9 mouse cellular contexts compared by ENCODE assay signal in genomic region chr10:79703541-79703940, GRCm38 (mm10). TPM values are rescaled to one million over a fixed set of nuclear protein-coding genes. Genes with fewer than 3 reads are reported as not detected.
DNase-seq lines count a peak whose midpoint lies in the region; ATAC-seq and TF ChIP-seq lines count a peak whose summit lies in the region.
"Had no signal": no experiment of that assay in that cellular context is flagged by ENCODE, and none has a peak within 500 bp of the region (broad histone marks: within the 10 kb centered on the region; RNA-seq: fewer than 3 reads in every experiment).

No protein-coding gene starts in this region.

- no peak for TF ChIP-seq POLR2A in cerebellum, adult 2 months (IDR thresholded peaks at IDR 0.05; ENCODE audit: borderline replicate concordance, insufficient read depth, low read length)
- TF ChIP-seq POLR2A in olfactory bulb, adult 2 months (IDR thresholded peaks at IDR 0.05; ENCODE audit: insufficient read depth, low read depth, low read length): no peak

- no peak overlapping the region for H3K27ac ChIP-seq in cerebellum, adult 2 months (ENCODE audit: insufficient read depth, low read length)
- 0 out of 2 replicates have a peak overlapping the region, but pooled peaks have one; percentile 54 for H3K27ac ChIP-seq in lung, postnatal 0 days (ENCODE audit: low read length)
- peak overlapping the region; percentile 37; the same call in 1 of the 2 replicates for H3K27ac ChIP-seq in limb, embryonic 12.5 days
- peak overlapping the region; percentile 48; the same call in 1 of the 2 replicates for H3K27ac ChIP-seq in olfactory bulb, adult 2 months (ENCODE audit: insufficient read depth, low read depth, low read length)

- ATAC-seq in lung, postnatal 0 days: no peak
- ATAC-seq in limb, embryonic 12.5 days (ENCODE audit: insufficient number of reproducible peaks, insufficient read depth, low FRiP score, low TSS enrichment, low read depth): no peak

- 76% methylated on average over 10 of the region's 10 CpGs for WGBS in cerebellum, adult 2 months
- WGBS in lung, postnatal 0 days: 75% methylated on average over 10 of the region's 10 CpGs
- WGBS in limb, embryonic 12.5 days: 75% methylated on average over 10 of the region's 10 CpGs
- WGBS in olfactory bulb, adult 2 months: 61% methylated on average over 10 of the region's 10 CpGs

- peak overlapping the region; percentile 58 for H3K4me2 ChIP-seq in lung, postnatal 0 days (replicated peaks; ENCODE audit: low read depth, low read length)
- peak overlapping the region; percentile 98 for H3K4me2 ChIP-seq in limb, embryonic 12.5 days

- H3K36me3 ChIP-seq in lung, postnatal 0 days (ENCODE audit: insufficient read depth, low read length): no peaks in the 10 kb centered on the region
- peaks cover 25% of the 10 kb centered on the region for H3K36me3 ChIP-seq in limb, embryonic 12.5 days

- no peaks in the 10 kb centered on the region for H3K27me3 ChIP-seq in cerebellum, adult 2 months (ENCODE audit: control insufficient read depth, insufficient read depth, low read length)
- no peaks in the 10 kb centered on the region for H3K27me3 ChIP-seq in lung, postnatal 0 days (replicated peaks; ENCODE audit: insufficient read depth, low read length)
- H3K27me3 ChIP-seq in limb, embryonic 12.5 days: no peaks in the 10 kb centered on the region

- H3K4me3 ChIP-seq in cerebellum, adult 2 months (replicated peaks; ENCODE audit: insufficient read depth, low read depth, low read length): no peak overlapping the region
- no peak overlapping the region; the same call in 1 of the 2 replicates for H3K4me3 ChIP-seq in lung, postnatal 0 days (ENCODE audit: low read depth, low read length)
- H3K4me3 ChIP-seq in limb, embryonic 12.5 days (replicated peaks): peak overlapping the region; percentile 73
- peak overlapping the region; percentile 87 for H3K4me3 ChIP-seq in olfactory bulb, adult 2 months (ENCODE audit: insufficient read depth, low read depth, low read length)

- no peak for TF ChIP-seq CTCF in cerebellum, adult 2 months (IDR thresholded peaks at IDR 0.05; ENCODE audit: borderline replicate concordance, insufficient read depth, low read depth, low read length)
- no peak for TF ChIP-seq CTCF in lung, postnatal 0 days (IDR thresholded peaks at IDR 0.05)
- no peak for TF ChIP-seq CTCF in olfactory bulb, adult 2 months (IDR thresholded peaks at IDR 0.05; ENCODE audit: insufficient read depth, low read depth, low read length)

- peak; percentile 58 for DNase-seq in cerebellum, adult 9-10 months
- DNase-seq in cerebellum, adult 2 months: no peak
- no peak for DNase-seq in lung, postnatal 0 days (ENCODE audit: low spot score)
- DNase-seq in lung, postnatal 10 days: no peak
- DNase-seq in layer of hippocampus, postnatal 36 days: no peak
- DNase-seq in thymus, postnatal 0 days (ENCODE audit: low spot score): no peak

- no peaks in the 10 kb centered on the region for H3K9me3 ChIP-seq in lung, postnatal 0 days (ENCODE audit: low read length)
- no peaks in the 10 kb centered on the region for H3K9me3 ChIP-seq in limb, embryonic 12.5 days

- TF ChIP-seq EP300 in lung, postnatal 0 days (IDR thresholded peaks at IDR 0.05): no peak

- H3K9ac ChIP-seq in lung, postnatal 0 days (replicated peaks; ENCODE audit: low read depth): no peak overlapping the region
- H3K9ac ChIP-seq in limb, embryonic 12.5 days (replicated peaks): no peak overlapping the region; the same call in 1 of the 2 replicates

- H3K4me1 ChIP-seq in cerebellum, adult 2 months (ENCODE audit: control insufficient read depth, insufficient read depth, low read length): peaks cover 28% of the 10 kb centered on the region
- peaks cover 31% of the 10 kb centered on the region for H3K4me1 ChIP-seq in lung, postnatal 0 days (ENCODE audit: insufficient read depth, low read depth, low read length)
- H3K4me1 ChIP-seq in limb, embryonic 12.5 days (replicated peaks): peaks cover 40% of the 10 kb centered on the region
- peaks cover 30% of the 10 kb centered on the region for H3K4me1 ChIP-seq in olfactory bulb, adult 2 months (ENCODE audit: control insufficient read depth, insufficient read depth, low read length)

RNA-seq across cellular contexts. Expression of gene Bsg, which starts 0.8 kb away (rescaled TPM):
- 1,261 and 1,264 TPM in 2 replicates for polyA plus RNA-seq in cerebellum, adult 2 months (2012; rRNA removed)
- polyA plus RNA-seq in lung, postnatal 0 days (2015; fragmentation: Nextera tagmentation; extraction: Ambion mirVana): 1,234 and 1,299 TPM in 2 replicates
- polyA plus RNA-seq in limb, embryonic 12.5 days (2016; fragmentation: Nextera tagmentation; extraction: Ambion mirVana): 676 and 680 TPM in 2 replicates
- polyA plus RNA-seq in olfactory bulb, adult 2 months (2012; ENCODE audit: insufficient read depth, insufficient read length, low replicate concordance, missing spikeins): not detected in 2 replicates
- 100 to 1,000 TPM; 555 to 610 TPM for total RNA-seq in layer of hippocampus, postnatal 36 days (2021)
- 376 and 398 TPM in 2 replicates for polyA plus RNA-seq in thymus, postnatal 0 days (2015; fragmentation: Nextera tagmentation; extraction: Ambion mirVana)

RNA-seq across cellular contexts. Expression of gene Hcn2, which starts 12.9 kb away (rescaled TPM):
- polyA plus RNA-seq in cerebellum, adult 2 months (2012; rRNA removed): 227 and 270 TPM in 2 replicates
- 0.12 and 0.15 TPM in 2 replicates for polyA plus RNA-seq in lung, postnatal 0 days (2015; fragmentation: Nextera tagmentation; extraction: Ambion mirVana)
- polyA plus RNA-seq in limb, embryonic 12.5 days (2016; fragmentation: Nextera tagmentation; extraction: Ambion mirVana): 0.15 TPM in 1 of 2 replicates, not detected in the other
- polyA plus RNA-seq in olfactory bulb, adult 2 months (2012; ENCODE audit: insufficient read depth, insufficient read length, low replicate concordance, missing spikeins): not detected in 2 replicates
- 100 to 1,000 TPM; 106 to 118 TPM for total RNA-seq in layer of hippocampus, postnatal 36 days (2021)
- polyA plus RNA-seq in thymus, postnatal 0 days (2015; fragmentation: Nextera tagmentation; extraction: Ambion mirVana): 0.05 TPM in 1 of 2 replicates, not detected in the other
- total RNA-seq: hematopoietic stem cell, adult 5-6 weeks had no signal

RNA-seq across cellular contexts. Expression of gene Gzmm, which starts 14.7 kb away (rescaled TPM):
- polyA plus RNA-seq in cerebellum, adult 2 months (2012; rRNA removed): 2.3 and 2.8 TPM in 2 replicates
- polyA plus RNA-seq in lung, postnatal 0 days (2015; fragmentation: Nextera tagmentation; extraction: Ambion mirVana): 0.57 and 0.69 TPM in 2 replicates
- 0.74 and 1.2 TPM in 2 replicates for polyA plus RNA-seq in limb, embryonic 12.5 days (2016; fragmentation: Nextera tagmentation; extraction: Ambion mirVana)
- not detected in 2 replicates for polyA plus RNA-seq in olfactory bulb, adult 2 months (2012; ENCODE audit: insufficient read depth, insufficient read length, low replicate concordance, missing spikeins)
- 1 to 10 TPM; 2.4 to 2.5 TPM for total RNA-seq in layer of hippocampus, postnatal 36 days (2021)
- polyA plus RNA-seq in thymus, postnatal 0 days (2015; fragmentation: Nextera tagmentation; extraction: Ambion mirVana): 0.35 and 0.48 TPM in 2 replicates
- total RNA-seq: hematopoietic stem cell, adult 5-6 weeks had no signal

RNA-seq across cellular contexts. Expression of gene Cdc34, which starts 21.5 kb away (rescaled TPM):
- 93.9 and 106 TPM in 2 replicates for polyA plus RNA-seq in cerebellum, adult 2 months (2012; rRNA removed)
- polyA plus RNA-seq in lung, postnatal 0 days (2015; fragmentation: Nextera tagmentation; extraction: Ambion mirVana): 52.7 and 64.3 TPM in 2 replicates
- polyA plus RNA-seq in limb, embryonic 12.5 days (2016; fragmentation: Nextera tagmentation; extraction: Ambion mirVana): 139 and 149 TPM in 2 replicates
- not detected in 2 replicates for polyA plus RNA-seq in olfactory bulb, adult 2 months (2012; ENCODE audit: insufficient read depth, insufficient read length, low replicate concordance, missing spikeins)
- 10 to 100 TPM; 67.0 to 70.2 TPM for total RNA-seq in layer of hippocampus, postnatal 36 days (2021)
- polyA plus RNA-seq in thymus, postnatal 0 days (2015; fragmentation: Nextera tagmentation; extraction: Ambion mirVana): 138 and 141 TPM in 2 replicates

RNA-seq across cellular contexts. Expression of gene Tpgs1, which starts 34.4 kb away (rescaled TPM):
- polyA plus RNA-seq in cerebellum, adult 2 months (2012; rRNA removed): 93.3 and 95.4 TPM in 2 replicates
- 64.6 and 71.2 TPM in 2 replicates for polyA plus RNA-seq in lung, postnatal 0 days (2015; fragmentation: Nextera tagmentation; extraction: Ambion mirVana)
- 57.6 and 63.1 TPM in 2 replicates for polyA plus RNA-seq in limb, embryonic 12.5 days (2016; fragmentation: Nextera tagmentation; extraction: Ambion mirVana)
- polyA plus RNA-seq in olfactory bulb, adult 2 months (2012; ENCODE audit: insufficient read depth, insufficient read length, low replicate concordance, missing spikeins): not detected in 2 replicates
- 10 to 100 TPM; 64.6 to 68.3 TPM for total RNA-seq in layer of hippocampus, postnatal 36 days (2021)
- 56.0 and 58.2 TPM in 2 replicates for polyA plus RNA-seq in thymus, postnatal 0 days (2015; fragmentation: Nextera tagmentation; extraction: Ambion mirVana)

Comparison
In these comparisons a context has a peak if more than half of its experiments do, and no peak if none do; other contexts are left out.
1. H3K4me3 ChIP-seq: peak in limb, embryonic 12.5 days (single experiment) and olfactory bulb, adult 2 months (single experiment); none in cerebellum, adult 2 months (single experiment) and lung, postnatal 0 days (single experiment).
2. RNA of gene Hcn2, which starts 12.9 kb away (polyA plus RNA-seq): 227 to 270 TPM in cerebellum, adult 2 months and not detected in olfactory bulb, adult 2 months; 0.15 TPM in limb, embryonic 12.5 days, 0.12 to 0.15 TPM in lung, postnatal 0 days and 0.05 TPM in thymus, postnatal 0 days; every median in the first group is over 10 times any median in the second.